Mouse (Mus musculus) liver, postnatal 0 days (tissue): ENCODE results near the gene Creb3l2.

Source experiments
- CTCF ChIP-seq: sonication (generic); IDR thresholded peaks from 2 replicates; pipeline ENCODE4 v1.5.1; 2016; ENCODE audit warnings: antibody characterized with exemption, low read depth
- EP300 ChIP-seq: IDR thresholded peaks from 2 replicates; pipeline ENCODE4 v1.6.1; 2016; ENCODE audit warnings: antibody characterized with exemption, low read depth, mild to moderate bottlenecking

DNA sequence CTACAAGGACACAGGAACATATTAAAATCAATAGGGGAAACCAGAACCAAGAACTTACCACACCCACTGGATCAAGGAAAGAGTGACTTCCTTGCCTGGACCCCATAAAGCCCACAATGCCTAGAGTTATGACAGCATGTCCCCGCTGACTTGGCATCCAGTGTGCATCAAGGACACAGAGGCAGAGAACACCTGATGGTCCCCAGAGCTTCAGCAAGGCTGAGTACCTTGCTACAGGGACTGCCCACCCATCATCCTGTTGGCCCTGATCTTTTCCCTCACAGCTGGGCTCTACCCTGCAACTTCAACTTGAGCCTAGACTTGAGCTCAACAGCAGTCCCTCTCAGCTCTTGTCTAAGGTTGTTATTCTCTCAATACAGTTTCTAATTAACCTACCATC is 135.3 kb downstream of the Creb3l2 start:
- TF ChIP-seq CTCF (no peak), EP300 (no peak)
